Mouse (Mus musculus) CH12.LX (cell line): ENCODE measurements at regions not wholly inside any gene's neighbourhood (a gene's known extent, or its start where the extent isn't known, plus 50 kb on each side); places are given as distances from the start of the nearest gene placed in this dataset.

ENCODE experiments used
- CHD2 ChIP-seq: IDR thresholded peaks from 2 replicates; pipeline ENCODE4 v1.6.1; 2011; ENCODE audit warnings: low read length, improper control_type of control experiment
- CTCF ChIP-seq, 2 experiments: IDR thresholded peaks in 1 of 2; conservative IDR thresholded peaks in 1 of 2; 2 replicates each; pipeline ENCODE4 v1.5.1; 2011 to 2012; ENCODE audit warnings: low read depth in 2 of 2, low read length in 2 of 2, improper control_type of control experiment in 1 of 2, inconsistent platforms in 1 of 2, mild to moderate bottlenecking in 1 of 2, moderate library complexity in 1 of 2
- KAT2A ChIP-seq: IDR thresholded peaks from 2 replicates; pipeline ENCODE4 v1.6.1; 2012; ENCODE audit warnings: low read length, improper control_type of control experiment, inconsistent platforms; ENCODE audit not compliant: insufficient replicate concordance
- MAX ChIP-seq: IDR thresholded peaks from 2 replicates; pipeline ENCODE4 v1.6.1; 2011; ENCODE audit warnings: low read length, improper control_type of control experiment
- POLR2A ChIP-seq: IDR thresholded peaks from 2 replicates; pipeline ENCODE4 v1.6.1; 2011; ENCODE audit warnings: low read depth, mild to moderate bottlenecking, improper control_type of control experiment, low read length
- RAD21 ChIP-seq: IDR thresholded peaks from 2 replicates; pipeline ENCODE4 v1.6.1; 2011; ENCODE audit warnings: low read depth, mild to moderate bottlenecking, low read length, improper control_type of control experiment, moderate library complexity
- TBP ChIP-seq: conservative IDR thresholded peaks from 2 replicates; pipeline ENCODE4 v1.6.1; 2011; ENCODE audit warnings: low read depth, low read length, improper control_type of control experiment
- USF1 ChIP-seq: IDR thresholded peaks from 2 replicates; pipeline ENCODE4 v1.6.1; 2014; ENCODE audit warnings: low read depth, mild to moderate bottlenecking, inconsistent platforms, low read length, improper control_type of control experiment
- ZNF384 ChIP-seq: IDR thresholded peaks from 2 replicates; pipeline ENCODE4 v1.6.1; 2012; ENCODE audit warnings: low read depth, low read length, improper control_type of control experiment, inconsistent platforms

DNA sequence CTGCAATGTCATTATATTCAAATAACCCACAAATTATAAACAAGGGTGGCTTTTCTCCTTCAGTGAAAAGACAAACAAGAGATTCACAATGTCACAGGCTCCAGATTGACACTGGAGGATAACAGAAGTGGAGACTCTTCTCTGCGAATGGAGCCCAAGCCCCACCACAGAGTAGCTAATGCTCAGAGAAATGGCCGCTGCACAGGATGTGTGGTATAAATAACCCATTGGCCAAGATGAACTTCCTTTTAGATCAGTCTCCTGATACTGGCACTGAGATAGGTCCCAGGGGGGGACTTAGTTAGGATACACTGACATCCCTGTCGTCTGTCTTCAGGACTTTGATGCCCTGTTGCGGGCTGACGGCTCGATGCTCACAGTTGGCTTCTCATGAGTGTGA lies 225.3 kb upstream of the Runx1 start:
- TF ChIP-seq CHD2 (no peak), POLR2A (no peak), TBP (no peak), ZNF384 (no peak), RAD21 (no peak), CTCF (conservative IDR thresholded peaks at IDR 0.05 in 1 of 2, IDR thresholded peaks at IDR 0.05 in 1 of 2; ENCODE audit: low read depth in 2 of 2, low read length in 2 of 2) (no peak), MAX (no peak), KAT2A (no peak), USF1 (no peak)
